Mouse (Mus musculus) heart, embryonic 12.5 days (tissue): ENCODE results near the gene Ilvbl. TPM values are rescaled to one million over a fixed set of nuclear protein-coding genes. Genes with fewer than 3 reads are reported as not detected.
A peak's percentile ranks its signal among the peaks of the same experiment; 100 is the strongest.

Source experiments
- ATAC-seq: fragments of 200-750 bp; cut with Nextera tagmentation; 2 replicates; pipeline ENCODE4 v1.8.0; 2017; ENCODE audit warnings: moderate TSS enrichment, moderate library complexity; ENCODE audit not compliant: insufficient number of reproducible peaks, low FRiP score
- H3K27ac ChIP-seq: fragments of 300-500 bp; sonication (generic); 2 replicates; pipeline ENCODE4 v1.5.1; 2016; ENCODE audit warnings: mild to moderate bottlenecking, moderate library complexity; ENCODE audit not compliant: poor library complexity, severe bottlenecking
- H3K27me3 ChIP-seq: fragments of 300-500 bp; sonication (generic); replicated peaks from 2 replicates; pipeline ENCODE4 v1.6.1; 2016; ENCODE audit warnings: mild to moderate bottlenecking, moderate library complexity
- H3K36me3 ChIP-seq: fragments of 300-500 bp; sonication (generic); 2 replicates; pipeline ENCODE4 v1.6.1; 2016; ENCODE audit warnings: mild to moderate bottlenecking, moderate library complexity
- H3K4me1 ChIP-seq: fragments of 300-500 bp; sonication (generic); replicated peaks from 2 replicates; pipeline ENCODE4 v1.6.1; 2016; ENCODE audit warnings: mild to moderate bottlenecking
- H3K4me2 ChIP-seq: fragments of 300-500 bp; sonication (generic); 2 replicates; pipeline ENCODE4 v1.6.1; 2016; ENCODE audit warnings: mild to moderate bottlenecking, moderate library complexity
- H3K4me3 ChIP-seq: fragments of 300-500 bp; sonication (generic); 2 replicates; pipeline ENCODE4 v1.5.1; 2016; ENCODE audit warnings: mild to moderate bottlenecking
- H3K9ac ChIP-seq: fragments of 300-500 bp; sonication (generic); 2 replicates; pipeline ENCODE4 v1.6.1; 2016; ENCODE audit warnings: mild to moderate bottlenecking, moderate library complexity
- H3K9me3 ChIP-seq: fragments of 300-500 bp; sonication (generic); replicated peaks from 2 replicates; pipeline ENCODE4 v1.6.1; 2016; ENCODE audit warnings: mild to moderate bottlenecking, moderate library complexity
- WGBS: fragments of 180-500 bp; shearing (Covaris S2); methylation state at CpG from one replicate; pipeline ENCODE4 v1.1.7; 2016; 5-methylcytosine and 5-hydroxymethylcytosine counted together
- polyA plus RNA-seq: library from polyadenylated mRNA; unstranded; fragments of >200 nt; fragmentation: Nextera tagmentation; extraction: Ambion mirVana; gene quantifications from 2 replicates; pipeline ENCODE4 v1.2.1, GENCODE M21; 2016

Gene Ilvbl
- polyA plus RNA-seq, 1 experiment from 2014 or later: 47.6 TPM

DNA sequence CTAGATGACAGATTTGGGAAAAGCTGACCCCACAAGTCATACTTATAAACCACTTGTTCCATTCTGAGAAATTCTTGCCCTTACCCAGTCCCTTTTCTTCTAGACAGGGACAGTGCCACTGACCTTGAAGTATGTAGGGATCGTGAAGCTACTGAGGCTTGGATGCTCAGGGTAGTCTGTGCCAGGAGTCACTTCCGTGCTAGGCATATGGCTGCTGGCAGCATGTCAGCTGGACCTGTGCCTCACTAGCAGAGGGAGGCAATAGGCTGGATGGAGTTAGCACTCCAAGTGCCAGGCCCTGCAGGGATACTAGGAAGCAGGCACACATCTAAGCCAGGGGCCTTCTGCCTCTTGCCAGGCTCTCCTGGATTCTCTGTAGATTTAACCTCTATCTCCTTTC, 1.5 kb downstream of the Ilvbl start:
- H3K27ac ChIP-seq: peak overlapping the region; percentile 92; the same call in 1 of the 2 replicates
- no peaks in the 10 kb centered on the region for H3K27me3 ChIP-seq
- H3K4me3 ChIP-seq: peak overlapping the region; percentile 62
- H3K4me2 ChIP-seq: peak overlapping the region; percentile 76
- H3K36me3 ChIP-seq: peaks cover 41% of the 10 kb centered on the region
- H3K9me3 ChIP-seq: no peaks in the 10 kb centered on the region
- no peak overlapping the region; the same call in 1 of the 2 replicates for H3K9ac ChIP-seq
- H3K4me1 ChIP-seq: peaks cover 17% of the 10 kb centered on the region
- no peak for ATAC-seq
- WGBS: 59% methylated on average over 2 of the region's 2 CpGs

GRCm38 (mm10) chr10:78576435-78577184, 2.5 kb downstream of the Ilvbl start:
- Histone ChIP-seq H3K9me3 (no peaks in the 10 kb centered on the region), H3K4me2 (no peak overlapping the region), H3K36me3 (peaks cover 49% of the 10 kb centered on the region), H3K27me3 (no peaks in the 10 kb centered on the region), H3K9ac (0 out of 2 replicates have a peak overlapping the region, but pooled peaks have one; percentile 6), H3K27ac (no peak overlapping the region), H3K4me1 (peaks cover 17% of the 10 kb centered on the region), H3K4me3 (no peak overlapping the region; the same call in 1 of the 2 replicates)
- ATAC-seq: no peak
- WGBS: 87% methylated on average over 16 of the region's 16 CpGs

- ATAC-seq: no peak
- WGBS: 83% methylated on average over 3 of the region's 3 CpGs
- Histone ChIP-seq H3K4me1 (peaks cover 17% of the 10 kb centered on the region), H3K27me3 (no peaks in the 10 kb centered on the region), H3K36me3 (peaks cover 60% of the 10 kb centered on the region), H3K9me3 (no peaks in the 10 kb centered on the region), H3K27ac (no peak overlapping the region), H3K4me3 (no peak overlapping the region), H3K4me2 (no peak overlapping the region), H3K9ac (no peak overlapping the region)
These were observed 4.1 kb downstream of the Ilvbl start for GRCm38 (mm10) chr10:78578204-78578603.

DNA sequence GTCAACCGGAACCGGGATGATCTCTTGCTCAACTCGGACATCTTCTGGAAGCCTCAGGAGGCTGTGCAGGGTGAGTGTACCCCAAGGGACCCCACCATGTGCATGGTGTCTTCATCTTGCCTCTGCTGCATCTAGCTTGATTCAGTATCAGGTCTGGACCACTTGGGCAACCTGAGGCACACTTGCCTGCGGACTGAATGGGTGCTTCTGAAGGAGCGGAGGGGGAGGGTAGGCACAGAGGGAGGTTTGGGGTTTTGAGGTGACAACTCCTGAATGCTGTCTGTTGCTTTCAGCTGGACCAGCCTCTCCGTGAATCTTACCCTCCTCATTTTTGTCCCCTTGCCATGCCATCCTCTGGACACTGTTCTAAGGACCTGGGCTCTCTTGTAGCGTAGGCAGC, 7.0 kb downstream of the Ilvbl start:
- Histone ChIP-seq H3K9ac (no peak overlapping the region), H3K27me3 (no peaks in the 10 kb centered on the region), H3K4me2 (no peak overlapping the region), H3K36me3 (peaks cover 88% of the 10 kb centered on the region), H3K27ac (no peak overlapping the region), H3K9me3 (no peaks in the 10 kb centered on the region), H3K4me3 (no peak overlapping the region), H3K4me1 (peaks cover 7% of the 10 kb centered on the region; the same call in 1 of the 2 replicates)
- 94% methylated on average over 7 of the region's 7 CpGs for WGBS
- no peak for ATAC-seq

DNA sequence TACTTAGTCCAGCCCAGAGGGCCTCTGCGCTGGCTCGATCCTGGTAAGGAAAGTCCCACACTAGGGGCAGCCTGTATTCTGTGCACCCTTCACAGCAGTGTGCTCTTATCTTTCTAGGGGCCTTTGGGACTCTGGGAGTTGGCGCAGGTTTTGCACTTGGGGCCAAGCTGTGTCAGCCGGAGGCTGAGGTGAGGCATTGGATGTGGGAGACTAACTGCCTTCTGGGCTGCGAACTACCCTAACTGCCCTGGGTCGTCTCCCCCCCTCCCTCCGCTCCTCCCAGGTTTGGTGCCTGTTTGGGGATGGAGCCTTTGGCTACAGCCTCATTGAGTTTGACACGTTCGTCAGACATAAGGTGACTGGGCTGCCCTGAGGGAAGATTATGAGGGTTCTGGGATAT, 9.2 kb downstream of the Ilvbl start:
- no peak for ATAC-seq
- peaks cover 88% of the 10 kb centered on the region for H3K36me3 ChIP-seq
- no peaks in the 10 kb centered on the region for H3K4me1 ChIP-seq
- H3K4me2 ChIP-seq: no peak overlapping the region
- no peak overlapping the region for H3K9ac ChIP-seq
- no peak overlapping the region for H3K27ac ChIP-seq
- H3K4me3 ChIP-seq: no peak overlapping the region
- H3K9me3 ChIP-seq: no peaks in the 10 kb centered on the region
- WGBS: 64% methylated on average over 9 of the region's 9 CpGs
- no peaks in the 10 kb centered on the region for H3K27me3 ChIP-seq

GRCm38 (mm10) chr10:78583939-78584338, 9.8 kb downstream of the Ilvbl start:
- ATAC-seq: no peak
- no peak overlapping the region for H3K9ac ChIP-seq
- no peaks in the 10 kb centered on the region for H3K27me3 ChIP-seq
- H3K36me3 ChIP-seq: peaks cover 88% of the 10 kb centered on the region
- no peaks in the 10 kb centered on the region for H3K4me1 ChIP-seq
- no peak overlapping the region for H3K4me3 ChIP-seq
- no peak overlapping the region for H3K27ac ChIP-seq
- 59% methylated on average over 3 of the region's 3 CpGs for WGBS
- no peaks in the 10 kb centered on the region for H3K9me3 ChIP-seq
- H3K4me2 ChIP-seq: no peak overlapping the region

GRCm38 (mm10) chr10:78584996-78585395, 10.8 kb downstream of the Ilvbl start:
- peaks cover 6% of the 10 kb centered on the region for H3K4me1 ChIP-seq
- H3K27me3 ChIP-seq: no peaks in the 10 kb centered on the region
- peaks cover 88% of the 10 kb centered on the region for H3K36me3 ChIP-seq
- no peaks in the 10 kb centered on the region for H3K9me3 ChIP-seq
- H3K9ac ChIP-seq: no peak overlapping the region
- H3K27ac ChIP-seq: no peak overlapping the region
- H3K4me2 ChIP-seq: no peak overlapping the region
- ATAC-seq: no peak
- 70% methylated on average over 1 of the region's 1 CpGs for WGBS
- H3K4me3 ChIP-seq: no peak overlapping the region

DNA sequence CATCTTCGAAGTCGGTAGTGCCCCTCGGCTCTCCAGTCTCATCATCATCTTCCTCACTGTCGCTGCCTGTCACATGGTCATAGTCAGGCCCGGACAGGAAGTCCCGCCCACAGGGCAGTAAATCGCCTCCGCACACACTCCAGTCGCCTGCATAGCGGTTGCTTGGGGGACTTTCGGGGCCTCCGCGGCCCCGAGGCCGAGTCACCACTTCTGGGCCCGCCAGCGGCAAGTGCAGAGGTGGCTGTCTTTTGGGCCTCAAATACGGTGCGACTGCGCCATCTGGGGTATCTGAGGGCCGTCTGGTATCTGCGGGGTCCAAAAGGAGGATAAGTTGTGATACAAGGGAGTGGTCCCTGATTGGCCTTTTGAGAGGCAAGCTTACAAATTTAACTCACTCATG, 11.5 kb downstream of the Ilvbl start:
- H3K27me3 ChIP-seq: no peaks in the 10 kb centered on the region
- no peak overlapping the region for H3K9ac ChIP-seq
- peaks cover 12% of the 10 kb centered on the region for H3K4me1 ChIP-seq
- peaks cover 84% of the 10 kb centered on the region for H3K36me3 ChIP-seq
- no peaks in the 10 kb centered on the region for H3K9me3 ChIP-seq
- H3K27ac ChIP-seq: no peak overlapping the region
- H3K4me3 ChIP-seq: no peak overlapping the region
- 85% methylated on average over 22 of the region's 22 CpGs for WGBS
- ATAC-seq: no peak
- no peak overlapping the region for H3K4me2 ChIP-seq

- no peak for ATAC-seq
These were observed 11.9 kb downstream of the Ilvbl start for GRCm38 (mm10) chr10:78586026-78586425.

GRCm38 (mm10) chr10:78589291-78589690, 15.1 kb downstream of the Ilvbl start:
- WGBS: 91% methylated on average over 18 of the region's 18 CpGs
- no peak overlapping the region for H3K9ac ChIP-seq
- no peak overlapping the region for H3K4me3 ChIP-seq
- peaks cover 56% of the 10 kb centered on the region for H3K36me3 ChIP-seq
- H3K27me3 ChIP-seq: no peaks in the 10 kb centered on the region
- H3K27ac ChIP-seq: no peak overlapping the region
- H3K4me2 ChIP-seq: no peak overlapping the region
- no peaks in the 10 kb centered on the region for H3K9me3 ChIP-seq
- peaks cover 12% of the 10 kb centered on the region for H3K4me1 ChIP-seq
- ATAC-seq: no peak

More at GRCm38 (mm10) chr10:78586026-78586425, 11.9 kb downstream of the Ilvbl start:
- Histone ChIP-seq H3K4me3 (no peak overlapping the region), H3K4me2 (no peak overlapping the region), H3K9me3 (no peaks in the 10 kb centered on the region), H3K36me3 (peaks cover 81% of the 10 kb centered on the region), H3K9ac (no peak overlapping the region), H3K4me1 (peaks cover 12% of the 10 kb centered on the region), H3K27me3 (no peaks in the 10 kb centered on the region), H3K27ac (no peak overlapping the region)
- 92% methylated on average over 13 of the region's 13 CpGs for WGBS

- WGBS: 83% methylated on average over 8 of the region's 8 CpGs
- H3K9ac ChIP-seq: peak overlapping the region; percentile 89
- H3K27ac ChIP-seq: peak overlapping the region; percentile 93; the same call in 1 of the 2 replicates
- H3K27me3 ChIP-seq: no peaks in the 10 kb centered on the region
- H3K4me1 ChIP-seq: peaks cover 12% of the 10 kb centered on the region
- no peak for ATAC-seq
- H3K4me2 ChIP-seq: peak overlapping the region; percentile 84
- peak overlapping the region; percentile 88 for H3K4me3 ChIP-seq
- no peaks in the 10 kb centered on the region for H3K9me3 ChIP-seq
- peaks cover 50% of the 10 kb centered on the region for H3K36me3 ChIP-seq
These were observed 15.8 kb downstream of the Ilvbl start for GRCm38 (mm10) chr10:78589901-78590300.
